Mouse (Mus musculus): Measurements from ENCODE around the gene Itih3. TPM values are rescaled to one million over a fixed set of nuclear protein-coding genes. Genes with fewer than 3 reads are reported as not detected.
A peak's percentile ranks its signal among the peaks of the same experiment; 100 is the strongest.

Gene Itih3
- polyA plus RNA-seq, 1 experiment from 2014 or later, result 1.4 TPM

GRCm38 (mm10) chr14:30880251-30880650 lies 43.3 kb downstream of the Itih3 start:
- Histone ChIP-seq H3K9me3 (ENCODE audit: low read length) (no peaks in the 10 kb centered on the region), H3K36me3 (ENCODE audit: insufficient read depth, low read length) (no peaks in the 10 kb centered on the region), H3K4me3 (ENCODE audit: low read length) (no peak overlapping the region), H3K4me1 (ENCODE audit: insufficient read depth, low read length) (peaks cover 34% of the 10 kb centered on the region), H3K9ac (replicated peaks; ENCODE audit: low read length) (no peak overlapping the region), H3K4me2 (replicated peaks; ENCODE audit: low read depth, low read length) (no peak overlapping the region; the same call in 1 of the 2 replicates), H3K27ac (ENCODE audit: low read length) (no peak overlapping the region), H3K27me3 (ENCODE audit: insufficient read depth, low read length) (no peaks in the 10 kb centered on the region)
- ATAC-seq (ENCODE audit: low FRiP score, low TSS enrichment), result no peak
- 67% methylated on average over 8 of the region's 8 CpGs for WGBS

- no peak for ATAC-seq (ENCODE audit: low FRiP score, low TSS enrichment)
Observed at GRCm38 (mm10) chr14:30879794-30880193, 43.8 kb downstream of the Itih3 start.

GRCm38 (mm10) chr14:30878958-30879571 lies 44.5 kb downstream of the Itih3 start, which contains the start of gene Mustn1:
Gene Mustn1 (plus strand): TSS chr14:30879200.
- Histone ChIP-seq H3K36me3 (ENCODE audit: insufficient read depth, low read length) (peaks cover 4% of the 10 kb centered on the region; the same call in 1 of the 2 replicates), H3K4me3 (ENCODE audit: low read length) (no peak within 1 kb of the TSS), H3K4me1 (ENCODE audit: insufficient read depth, low read length) (peaks cover 44% of the 10 kb centered on the region), H3K27ac (ENCODE audit: low read length) (peak within 1 kb of the TSS; percentile 57), H3K9me3 (ENCODE audit: low read length) (no peaks in the 10 kb centered on the region), H3K9ac (replicated peaks; ENCODE audit: low read length) (no peak within 1 kb of the TSS; the same call in 1 of the 2 replicates), H3K4me2 (replicated peaks; ENCODE audit: low read depth, low read length) (no peak within 1 kb of the TSS; the same call in 1 of the 2 replicates), H3K27me3 (ENCODE audit: insufficient read depth, low read length) (no peaks in the 10 kb centered on the region)
- ATAC-seq (ENCODE audit: low FRiP score, low TSS enrichment), result no peak
- 61% methylated on average over 11 of the region's 11 CpGs for whole genome bisulfite sequencing

More at GRCm38 (mm10) chr14:30879794-30880193, 43.8 kb downstream of the Itih3 start:
- Histone ChIP-seq H3K36me3 (ENCODE audit: insufficient read depth, low read length) (no peaks in the 10 kb centered on the region), H3K9ac (replicated peaks; ENCODE audit: low read length) (no peak overlapping the region), H3K4me3 (ENCODE audit: low read length) (no peak overlapping the region), H3K9me3 (ENCODE audit: low read length) (no peaks in the 10 kb centered on the region), H3K4me2 (replicated peaks; ENCODE audit: low read depth, low read length) (no peak overlapping the region; the same call in 1 of the 2 replicates), H3K4me1 (ENCODE audit: insufficient read depth, low read length) (peaks cover 37% of the 10 kb centered on the region), H3K27ac (ENCODE audit: low read length) (peak overlapping the region; percentile 57), H3K27me3 (ENCODE audit: insufficient read depth, low read length) (no peaks in the 10 kb centered on the region)
- 42% methylated on average over 9 of the region's 9 CpGs for WGBS

GRCm38 (mm10) chr14:30877827-30878226 lies 45.7 kb downstream of the Itih3 start:
- H3K27me3 ChIP-seq (ENCODE audit: insufficient read depth, low read length), result no peaks in the 10 kb centered on the region
- peaks cover 49% of the 10 kb centered on the region for H3K4me1 ChIP-seq (ENCODE audit: insufficient read depth, low read length)
- ATAC-seq (ENCODE audit: low FRiP score, low TSS enrichment), result no peak
- no peak overlapping the region for H3K4me3 ChIP-seq (ENCODE audit: low read length)
- H3K9me3 ChIP-seq (ENCODE audit: low read length), result no peaks in the 10 kb centered on the region
- peaks cover 7% of the 10 kb centered on the region for H3K36me3 ChIP-seq (ENCODE audit: insufficient read depth, low read length)
- H3K9ac ChIP-seq (replicated peaks; ENCODE audit: low read length), result no peak overlapping the region
- no peak overlapping the region for H3K27ac ChIP-seq (ENCODE audit: low read length)
- WGBS, result 91% methylated on average over 3 of the region's 3 CpGs
- H3K4me2 ChIP-seq (replicated peaks; ENCODE audit: low read depth, low read length), result no peak overlapping the region

GRCm38 (mm10) chr14:30876451-30876850 lies 47.1 kb downstream of the Itih3 start:
- WGBS, result 80% methylated on average over 10 of the region's 10 CpGs
- ATAC-seq (ENCODE audit: low FRiP score, low TSS enrichment), result no peak
- H3K27me3 ChIP-seq (ENCODE audit: insufficient read depth, low read length), result no peaks in the 10 kb centered on the region
- peak overlapping the region; percentile 72 for H3K27ac ChIP-seq (ENCODE audit: low read length)
- no peak overlapping the region for H3K4me3 ChIP-seq (ENCODE audit: low read length)
- H3K4me2 ChIP-seq (replicated peaks; ENCODE audit: low read depth, low read length), result no peak overlapping the region
- H3K4me1 ChIP-seq (ENCODE audit: insufficient read depth, low read length), result peaks cover 49% of the 10 kb centered on the region
- peaks cover 9% of the 10 kb centered on the region for H3K36me3 ChIP-seq (ENCODE audit: insufficient read depth, low read length)
- no peaks in the 10 kb centered on the region for H3K9me3 ChIP-seq (ENCODE audit: low read length)
- H3K9ac ChIP-seq (replicated peaks; ENCODE audit: low read length), result 0 out of 2 replicates have a peak overlapping the region, but pooled peaks have one; percentile 31

- peak overlapping the region; percentile 31; the same call in 1 of the 2 replicates for H3K9ac ChIP-seq (replicated peaks; ENCODE audit: low read length)
- H3K27me3 ChIP-seq (ENCODE audit: insufficient read depth, low read length), result no peaks in the 10 kb centered on the region
- WGBS, result 41% methylated on average over 9 of the region's 9 CpGs
- no peak overlapping the region for H3K4me2 ChIP-seq (replicated peaks; ENCODE audit: low read depth, low read length)
- H3K4me3 ChIP-seq (ENCODE audit: low read length), result no peak overlapping the region
- H3K27ac ChIP-seq (ENCODE audit: low read length), result peak overlapping the region; percentile 72
- peaks cover 9% of the 10 kb centered on the region for H3K36me3 ChIP-seq (ENCODE audit: insufficient read depth, low read length)
- H3K9me3 ChIP-seq (ENCODE audit: low read length), result no peaks in the 10 kb centered on the region
- peaks cover 49% of the 10 kb centered on the region for H3K4me1 ChIP-seq (ENCODE audit: insufficient read depth, low read length)
- peak; percentile 82 for ATAC-seq (ENCODE audit: low FRiP score, low TSS enrichment)
Observed at GRCm38 (mm10) chr14:30875955-30876354, 47.6 kb downstream of the Itih3 start.

GRCm38 (mm10) chr14:30875130-30875865 lies 48.3 kb downstream of the Itih3 start:
- H3K27me3 ChIP-seq (ENCODE audit: insufficient read depth, low read length), result no peaks in the 10 kb centered on the region
- H3K4me1 ChIP-seq (ENCODE audit: insufficient read depth, low read length), result peaks cover 47% of the 10 kb centered on the region
- H3K9ac ChIP-seq (replicated peaks; ENCODE audit: low read length), result peak overlapping the region; percentile 19; the same call in 1 of the 2 replicates
- H3K4me3 ChIP-seq (ENCODE audit: low read length), result no peak overlapping the region
- H3K4me2 ChIP-seq (replicated peaks; ENCODE audit: low read depth, low read length), result no peak overlapping the region
- no peaks in the 10 kb centered on the region for H3K9me3 ChIP-seq (ENCODE audit: low read length)
- peaks cover 9% of the 10 kb centered on the region for H3K36me3 ChIP-seq (ENCODE audit: insufficient read depth, low read length)
- 67% methylated on average over 12 of the region's 12 CpGs for WGBS
- peak; percentile 47; the same call in 1 of the 2 replicates for ATAC-seq (ENCODE audit: low FRiP score, low TSS enrichment)
- peak overlapping the region; percentile 72 for H3K27ac ChIP-seq (ENCODE audit: low read length)

GRCm38 (mm10) chr14:30874095-30874700 lies 49.4 kb downstream of the Itih3 start:
- peaks cover 45% of the 10 kb centered on the region for H3K4me1 ChIP-seq (ENCODE audit: insufficient read depth, low read length)
- 63% methylated on average over 15 of the region's 18 CpGs for WGBS
- no peak overlapping the region for H3K27ac ChIP-seq (ENCODE audit: low read length)
- H3K4me2 ChIP-seq (replicated peaks; ENCODE audit: low read depth, low read length), result no peak overlapping the region
- H3K4me3 ChIP-seq (ENCODE audit: low read length), result no peak overlapping the region
- H3K9me3 ChIP-seq (ENCODE audit: low read length), result no peaks in the 10 kb centered on the region
- no peaks in the 10 kb centered on the region for H3K27me3 ChIP-seq (ENCODE audit: insufficient read depth, low read length)
- ATAC-seq (ENCODE audit: low FRiP score, low TSS enrichment), result peak; percentile 28
- no peak overlapping the region for H3K9ac ChIP-seq (replicated peaks; ENCODE audit: low read length)
- H3K36me3 ChIP-seq (ENCODE audit: insufficient read depth, low read length), result peaks cover 9% of the 10 kb centered on the region

GRCm38 (mm10) chr14:30870206-30871147 lies 53.1 kb downstream of the Itih3 start:
- Histone ChIP-seq H3K27me3 (ENCODE audit: insufficient read depth, low read length) (no peaks in the 10 kb centered on the region), H3K9me3 (ENCODE audit: low read length) (no peaks in the 10 kb centered on the region), H3K4me2 (replicated peaks; ENCODE audit: low read depth, low read length) (no peak overlapping the region), H3K27ac (ENCODE audit: low read length) (peak overlapping the region; percentile 50), H3K4me3 (ENCODE audit: low read length) (no peak overlapping the region), H3K4me1 (ENCODE audit: insufficient read depth, low read length) (peaks cover 26% of the 10 kb centered on the region), H3K36me3 (ENCODE audit: insufficient read depth, low read length) (peaks cover 9% of the 10 kb centered on the region), H3K9ac (replicated peaks; ENCODE audit: low read length) (no peak overlapping the region)
- WGBS, result 73% methylated on average over 25 of the region's 25 CpGs
- ATAC-seq (ENCODE audit: low FRiP score, low TSS enrichment), result no peak
